19 mouse cellular contexts compared by ENCODE assay signal in genomic region chr2:151757451-151757850, GRCm38 (mm10). TPM values are rescaled to one million over a fixed set of nuclear protein-coding genes. Genes with fewer than 3 reads are reported as not detected.
"Had no signal": no experiment of that assay in that cellular context is flagged by ENCODE, and none has a peak within 500 bp of the region (broad histone marks: within the 10 kb centered on the region; RNA-seq: fewer than 3 reads in every experiment).

No protein-coding gene starts in this region.

- H3K27me3 ChIP-seq: liver, embryonic 13.5 days had no signal

- H3K36me3 ChIP-seq: liver, embryonic 13.5 days had no signal

- H3K4me1 ChIP-seq: liver, embryonic 13.5 days had no signal

- H3K9me3 ChIP-seq: liver, embryonic 13.5 days had no signal

- H3K9ac ChIP-seq: liver, embryonic 13.5 days; lung, embryonic 14.5 days had no signal

- DNase-seq: kidney, adult 2 months; kidney, postnatal 25 days; layer of hippocampus, adult 9-11 months; liver, embryonic 13.5 days; lung, embryonic 14.5 days; lung, postnatal 4 days; midbrain, embryonic 14.5 days; right cerebral cortex, postnatal 25 days; spleen, adult 18-20 months; thymus, adult 18-20 months; thymus, postnatal 14 days; thymus, postnatal 4 days had no signal

- H3K4me2 ChIP-seq: liver, embryonic 13.5 days; lung, embryonic 14.5 days; midbrain, embryonic 11.5 days had no signal

- ATAC-seq: lung, postnatal 0 days had no signal

- H3K27ac ChIP-seq: layer of hippocampus, adult 2 months; liver, embryonic 13.5 days had no signal

- H3K4me3 ChIP-seq: layer of hippocampus, adult 2 months; liver, embryonic 13.5 days had no signal

RNA-seq across cellular contexts. Expression of gene Tmem74b, which starts 55.6 kb away (rescaled TPM):
- total RNA-seq: liver, adult 2 months; megakaryocyte progenitor cell, adult 5-6 weeks; megakaryocyte-erythroid progenitor cell, adult 5-6 weeks had no signal
- polyA plus RNA-seq: liver, adult 2 months; liver, embryonic 16.5 days had no signal
